Mouse (Mus musculus) Muller cell, postnatal 12 days (primary cell): Measurements from ENCODE around the gene Haao.

Experiments used
- DNase-seq: peaks from one replicate; pipeline ENCODE4 v3.0.0-alpha.2; 2015; ENCODE audit errors: inconsistent ontology term

The Haao gene

DNA sequence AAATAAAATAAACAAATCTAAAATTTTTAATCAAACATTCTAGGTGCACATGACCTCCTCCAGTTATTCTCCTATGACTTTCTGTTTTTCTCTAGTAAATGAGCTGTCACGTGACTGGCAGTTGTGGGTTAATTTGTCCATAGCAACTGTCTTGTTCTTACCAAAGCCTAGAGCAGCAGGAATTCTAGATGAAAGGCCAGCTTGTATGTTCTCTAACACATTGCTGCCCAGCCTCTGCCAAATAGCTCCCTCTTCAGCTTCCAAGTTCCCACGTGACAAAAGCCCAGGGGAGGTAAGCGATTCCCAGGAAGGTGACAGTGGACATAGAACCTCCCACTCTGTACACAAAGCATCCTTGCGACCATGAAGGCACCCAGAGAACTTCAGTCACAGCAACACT lies 13.6 kb downstream of the Haao start:
- DNase-seq: peak; percentile 30

DNA sequence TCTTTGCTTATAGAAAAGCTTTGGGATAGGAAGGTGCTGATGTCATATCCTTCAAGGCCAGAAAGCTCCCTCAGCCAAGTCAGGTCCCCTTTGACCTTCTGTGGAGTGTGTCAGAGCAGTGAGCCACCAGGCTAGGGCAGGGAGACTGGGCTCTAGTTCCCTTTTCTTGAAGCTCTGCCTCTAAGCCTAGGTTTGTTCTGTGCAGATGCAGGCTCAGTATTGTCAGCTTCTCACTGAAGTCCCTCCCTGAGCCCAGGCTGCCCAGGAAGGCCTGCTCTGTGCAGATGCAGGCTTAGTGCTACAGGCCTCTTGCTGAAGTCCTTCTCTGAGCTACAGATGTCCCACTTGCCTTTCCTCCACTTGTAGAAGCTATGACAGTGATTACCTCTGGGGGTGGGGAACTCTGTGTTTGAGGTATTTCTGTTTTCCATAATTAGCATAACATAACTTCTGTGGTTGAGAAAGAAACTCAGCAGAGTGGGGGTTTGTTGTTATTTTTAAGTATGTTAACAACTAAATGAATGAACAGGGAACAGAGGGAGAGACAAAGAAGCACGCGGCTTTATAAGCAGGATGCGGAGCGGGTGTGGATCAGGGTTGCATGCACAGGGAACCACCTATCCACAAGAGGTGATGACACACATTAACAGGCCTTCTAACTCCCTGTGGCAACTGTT lies 17.0 kb downstream of the Haao start:
- no peak for DNase-seq

DNA sequence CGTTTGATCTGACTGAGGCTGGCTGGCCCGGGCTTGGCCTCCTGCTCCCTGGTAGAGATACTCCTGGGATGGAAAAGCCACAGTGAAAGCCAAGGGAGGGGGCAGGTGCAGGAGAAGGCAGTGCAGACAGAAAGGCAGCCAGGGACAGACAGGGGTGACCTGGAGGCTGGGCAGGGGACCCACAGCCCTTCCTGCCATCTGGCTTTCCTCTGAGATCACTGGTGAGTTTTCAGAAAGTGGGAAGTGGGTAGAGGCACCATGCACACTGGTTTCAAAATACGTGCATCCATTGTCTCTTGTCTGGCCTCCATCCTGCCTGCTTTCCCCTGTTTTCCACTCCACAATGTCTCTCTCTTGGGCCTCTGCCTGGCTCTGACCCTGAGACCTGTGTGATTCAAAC lies 18.4 kb downstream of the Haao start:
- DNase-seq: no peak

DNA sequence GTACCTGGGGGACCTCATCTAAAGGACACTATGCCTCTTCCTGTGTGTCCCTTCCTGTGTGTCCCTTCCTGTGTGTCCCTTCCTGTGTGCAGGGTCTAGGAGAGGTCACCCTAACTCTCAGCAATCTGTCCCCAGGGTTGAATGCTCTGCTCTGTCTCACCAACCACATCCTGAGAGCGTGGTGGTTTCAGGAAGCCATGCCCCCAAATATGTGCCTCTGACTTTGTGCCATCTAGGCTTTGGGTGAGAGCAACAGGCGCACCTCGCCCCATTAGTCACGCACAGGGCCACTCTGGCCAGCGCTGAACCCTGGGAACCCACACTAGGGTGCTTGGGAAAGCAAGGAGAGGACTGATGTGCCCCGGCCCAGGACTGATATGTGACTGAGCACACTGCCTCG lies 23.9 kb downstream of the Haao start:
- DNase-seq: no peak

DNA sequence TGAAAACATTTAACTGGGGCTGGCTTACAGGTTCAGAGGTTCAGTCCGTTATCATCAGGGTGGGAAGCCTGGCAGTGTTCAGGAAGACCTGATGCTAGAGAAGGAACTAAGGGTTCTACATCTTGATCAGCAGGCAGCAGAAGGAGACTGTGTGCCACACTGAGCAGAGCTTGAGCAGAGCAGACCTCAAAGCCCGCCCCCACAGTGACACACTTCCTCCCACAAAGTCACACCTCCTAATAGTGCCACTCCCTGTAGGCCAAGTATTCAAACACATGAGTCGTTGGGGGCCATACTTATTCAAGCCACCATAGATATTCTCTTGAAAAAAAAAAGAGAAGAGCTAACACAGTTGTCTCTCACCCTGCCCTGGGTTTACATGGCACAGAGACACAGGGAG lies 25.9 kb downstream of the Haao start:
- no peak for DNase-seq

DNA sequence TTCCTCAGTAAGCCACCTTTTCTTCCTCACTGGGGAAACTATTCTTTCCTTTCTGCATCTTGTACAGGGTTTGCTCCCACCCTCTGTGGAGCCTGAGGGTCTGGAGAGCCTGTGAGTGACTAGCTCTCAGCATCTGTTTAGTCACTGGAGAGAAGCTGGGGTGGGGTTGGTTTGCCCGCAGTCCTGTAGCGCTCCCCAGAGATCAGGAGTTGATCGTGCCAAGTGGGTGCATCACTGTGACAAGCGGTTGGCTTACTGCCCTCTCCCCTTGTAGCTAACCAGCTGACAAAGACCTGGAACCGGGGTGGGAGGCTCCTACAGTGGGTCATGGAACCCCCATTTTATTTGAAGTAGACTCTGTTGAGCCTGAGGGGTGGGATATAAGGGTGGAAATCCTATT lies 27.1 kb downstream of the Haao start:
- peak; percentile 16 for DNase-seq

DNA sequence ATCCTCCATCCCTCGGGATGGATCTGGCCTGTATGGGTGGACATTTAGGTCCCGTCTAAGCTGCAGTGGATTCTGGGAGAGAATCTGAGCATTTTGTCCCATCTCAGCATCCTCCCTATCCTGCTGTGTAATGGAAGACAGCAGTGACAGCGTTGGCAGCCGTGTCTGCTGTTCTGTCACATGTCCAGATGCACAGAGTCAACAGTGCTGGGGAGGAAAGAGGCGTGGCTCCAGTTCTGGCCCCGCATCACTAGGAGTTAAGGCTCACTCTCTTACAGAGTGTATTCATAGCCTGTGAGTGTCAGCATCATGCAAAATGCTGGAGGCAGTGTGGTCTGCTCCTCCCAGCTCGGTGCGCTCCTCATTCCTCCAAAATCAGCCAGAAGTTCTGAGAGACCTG lies 28.3 kb downstream of the Haao start:
- DNase-seq: no peak

DNA sequence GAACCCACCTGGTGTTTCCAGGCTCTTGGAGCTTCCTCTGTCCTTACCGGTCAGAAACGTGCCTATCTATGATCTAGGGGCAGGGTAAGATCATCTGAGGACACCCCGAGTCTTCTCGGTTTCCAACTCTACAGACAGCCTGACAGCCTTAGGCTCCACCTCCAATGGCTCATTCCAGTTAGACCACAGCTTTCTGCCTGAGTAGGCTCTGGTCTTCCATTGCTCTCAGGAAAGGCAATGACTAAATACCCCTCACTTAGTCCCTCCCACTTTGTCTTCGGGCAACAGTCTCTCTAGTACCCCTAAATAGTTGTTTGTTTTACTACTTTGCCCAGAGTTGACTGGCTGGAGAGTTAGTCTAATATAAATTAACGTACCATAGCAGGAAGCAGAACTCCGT lies 30.8 kb downstream of the Haao start:
- DNase-seq: no peak

DNA sequence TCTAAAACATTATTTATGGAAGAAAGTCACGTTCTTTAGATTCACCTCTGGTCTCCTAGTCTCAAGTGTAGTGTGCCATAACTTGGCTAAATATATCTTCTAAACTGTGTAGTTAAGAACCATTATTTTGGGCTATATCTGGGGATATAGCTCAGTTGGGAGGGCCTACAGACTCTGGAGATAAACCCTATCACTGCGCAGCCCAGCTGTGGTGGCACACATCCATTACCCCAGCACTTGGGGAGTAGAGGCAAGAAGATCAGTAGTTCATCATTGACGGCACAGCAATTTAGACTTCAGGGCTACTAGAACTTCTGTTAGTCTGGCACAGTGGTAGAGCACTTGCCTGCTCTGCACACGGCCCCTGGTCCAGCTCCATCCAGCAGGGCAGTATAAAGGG lies 34.7 kb downstream of the Haao start:
- no peak for DNase-seq

DNA sequence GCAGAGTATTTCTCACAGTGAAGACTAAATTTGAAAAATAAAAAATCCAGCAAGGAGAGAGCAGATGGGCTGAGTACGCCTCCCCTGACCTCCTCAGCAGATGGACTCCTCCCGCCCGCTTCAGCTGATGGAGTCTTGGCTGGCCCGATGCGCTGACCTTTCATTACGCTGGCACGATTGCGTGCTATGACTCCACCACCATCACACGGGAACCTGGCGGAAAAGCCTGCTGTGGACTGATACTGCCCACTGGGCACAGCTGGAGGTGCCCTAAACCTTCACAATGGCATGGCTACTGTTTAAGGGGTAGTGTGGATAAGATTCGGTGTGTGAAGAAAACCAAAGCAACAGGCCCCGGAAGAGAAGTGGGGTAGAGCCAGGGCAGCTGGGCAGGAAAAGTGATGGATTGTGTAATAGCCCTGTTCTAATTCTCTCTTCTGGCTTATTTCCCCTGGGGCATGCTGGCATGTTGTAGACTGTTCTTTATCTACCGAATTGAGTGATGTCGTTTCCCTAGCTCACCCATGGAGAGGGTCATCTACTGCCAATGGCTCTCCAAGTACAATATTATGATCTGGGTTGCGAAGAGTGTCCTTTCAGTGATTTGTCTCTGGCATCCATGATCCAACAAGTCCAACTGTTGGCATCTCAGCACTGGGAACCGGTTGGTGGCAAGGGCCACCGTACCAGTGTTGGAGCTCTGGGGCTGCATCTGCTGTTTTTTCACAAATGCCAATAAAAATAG lies 35.4 kb downstream of the Haao start:
- peak; percentile 31 for DNase-seq

DNA sequence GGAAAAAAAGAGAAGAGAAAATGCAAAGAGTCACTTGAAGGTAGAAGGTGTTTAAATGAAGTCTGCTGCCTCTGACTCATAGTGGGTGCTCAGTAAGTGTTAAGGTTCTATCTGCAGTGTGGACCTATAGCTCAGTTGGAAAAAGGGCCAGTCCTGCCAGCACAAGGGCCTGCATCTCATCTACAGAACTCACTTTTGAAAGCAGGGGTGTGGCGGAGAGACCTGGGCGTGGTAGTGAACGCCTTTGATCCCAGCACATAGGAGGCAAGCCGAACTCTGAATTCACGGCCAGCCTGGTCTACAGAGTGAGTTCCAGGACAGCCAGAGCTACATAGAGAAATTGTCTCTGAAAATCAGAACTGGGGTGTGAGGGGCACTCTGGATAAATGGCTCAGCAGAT lies 37.5 kb downstream of the Haao start:
- DNase-seq: no peak

DNA sequence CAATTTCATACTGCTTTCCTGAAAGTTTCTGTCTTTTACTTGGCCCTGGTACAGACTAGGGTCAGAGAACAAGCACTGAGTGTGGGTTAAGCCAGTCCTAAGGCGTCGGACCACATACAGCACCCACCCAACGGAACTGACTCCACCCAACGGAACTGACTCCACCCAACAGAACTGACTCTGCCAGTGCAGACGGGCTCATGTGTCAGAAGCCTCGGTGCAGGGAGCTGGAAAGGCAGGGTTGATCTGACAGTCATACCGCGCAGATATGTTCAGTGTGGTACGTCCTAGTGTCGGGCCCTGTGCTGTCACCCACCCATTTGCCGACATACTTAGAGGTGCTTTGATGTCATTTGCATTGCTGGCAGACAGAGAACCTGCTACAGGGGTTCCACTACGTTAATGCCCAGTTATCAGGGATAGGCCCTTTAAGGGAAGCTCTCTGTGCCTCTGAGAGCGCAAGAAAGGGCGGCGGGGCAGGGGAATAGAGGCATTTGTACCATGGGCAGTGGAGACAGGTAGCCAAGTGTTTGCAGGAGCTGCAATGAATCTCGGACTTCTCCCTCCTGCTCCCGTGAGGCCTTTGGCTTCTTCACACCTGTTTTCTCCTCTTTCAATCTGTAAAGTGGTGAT lies 38.5 kb downstream of the Haao start:
- DNase-seq: no peak

DNA sequence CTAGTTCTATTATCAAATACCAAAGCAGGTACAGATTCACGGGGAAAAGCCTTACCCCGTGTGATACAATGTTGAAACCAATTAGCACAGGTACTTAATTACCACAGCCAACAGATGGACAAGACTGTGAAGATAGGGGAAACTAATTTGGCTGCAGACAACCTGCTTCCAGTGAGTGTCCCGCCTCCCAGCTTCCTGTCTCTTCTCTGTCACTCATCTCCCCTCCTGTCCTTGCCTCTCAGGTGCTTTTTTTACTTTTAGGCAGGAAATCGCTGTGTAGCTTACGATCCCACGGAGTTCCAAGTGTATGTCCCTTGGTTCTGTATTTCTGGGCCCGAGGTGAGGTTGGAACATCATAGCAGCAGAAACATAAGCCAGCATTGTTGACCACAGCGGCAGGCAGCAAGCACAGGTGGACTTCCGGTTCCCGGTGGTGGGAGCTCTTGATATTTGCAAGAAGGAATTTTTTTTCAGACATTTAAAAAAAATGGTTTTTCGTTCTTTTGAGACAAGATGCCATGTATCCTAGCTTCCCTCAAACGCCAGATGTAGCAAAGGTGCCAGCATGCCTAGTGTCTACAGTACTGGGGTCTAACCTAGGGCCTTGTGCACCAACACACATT lies 39.2 kb downstream of the Haao start:
- DNase-seq: no peak

DNA sequence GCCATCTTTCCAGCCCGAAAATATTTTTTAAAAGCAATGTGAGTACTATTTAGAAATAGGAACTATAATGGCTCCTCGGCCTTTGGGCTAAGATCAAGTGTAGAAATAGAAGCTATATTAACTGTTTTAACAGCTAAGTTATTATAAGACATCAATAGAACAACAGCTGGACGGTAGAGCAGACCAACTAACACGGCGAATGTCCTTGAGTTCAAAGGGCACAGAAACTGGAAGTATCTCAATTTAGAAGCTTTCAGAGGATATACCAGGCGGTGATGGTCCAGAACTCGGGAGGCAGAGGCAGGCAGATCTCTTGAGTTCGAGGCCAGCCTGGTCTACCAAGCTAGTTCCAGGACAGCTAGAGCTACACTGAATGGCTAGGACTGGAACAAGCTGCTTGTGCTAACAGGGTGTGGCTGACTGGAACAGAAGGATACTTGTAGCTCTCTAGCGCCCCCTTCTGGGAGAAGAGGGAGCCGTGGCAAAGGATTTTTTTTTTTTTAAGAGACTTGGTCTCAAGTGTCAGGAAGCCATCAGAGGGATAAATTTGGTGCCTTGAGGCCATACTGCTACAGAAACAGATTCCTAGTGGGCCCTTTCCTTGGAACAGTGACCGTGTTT lies 39.9 kb downstream of the Haao start:
- DNase-seq: peak; percentile 28

DNA sequence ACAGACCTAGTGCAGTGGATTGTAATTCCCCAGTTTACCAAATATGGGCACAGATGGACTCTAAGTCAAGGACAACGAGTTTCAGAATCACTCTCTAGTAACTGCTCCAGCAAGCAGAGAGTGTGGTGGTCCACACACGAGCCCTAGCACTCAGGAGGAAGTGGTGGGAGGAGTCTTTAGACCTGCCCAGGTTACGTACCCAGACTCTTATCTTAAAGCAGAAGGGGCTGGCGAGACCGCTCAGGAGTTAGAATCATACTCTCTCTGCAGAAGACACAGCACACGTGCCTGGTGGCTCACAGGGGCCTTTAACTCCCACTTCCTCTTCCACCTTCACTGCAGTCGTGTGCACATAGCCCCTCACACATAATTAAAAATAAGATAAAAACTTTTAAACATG lies 40.4 kb downstream of the Haao start:
- no peak for DNase-seq

DNA sequence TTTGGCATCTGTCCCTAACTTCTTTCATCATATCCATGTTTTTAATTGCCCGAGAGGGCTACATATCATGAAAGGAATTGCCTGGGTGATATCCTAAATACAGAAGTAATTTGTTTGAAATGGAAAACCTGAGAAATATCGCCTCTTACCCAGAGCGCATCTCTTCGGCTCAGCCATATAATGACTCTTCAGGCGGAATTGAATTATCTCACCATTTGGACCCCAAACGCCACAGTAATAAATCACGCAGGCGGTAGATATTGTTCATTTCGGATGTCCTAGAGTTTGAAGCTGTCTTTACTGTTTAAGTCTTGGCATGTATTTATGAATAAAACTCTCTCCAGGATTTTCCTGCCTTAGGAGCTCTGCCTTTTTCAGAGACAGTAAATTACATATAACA lies 42.7 kb downstream of the Haao start:
- no peak for DNase-seq

DNA sequence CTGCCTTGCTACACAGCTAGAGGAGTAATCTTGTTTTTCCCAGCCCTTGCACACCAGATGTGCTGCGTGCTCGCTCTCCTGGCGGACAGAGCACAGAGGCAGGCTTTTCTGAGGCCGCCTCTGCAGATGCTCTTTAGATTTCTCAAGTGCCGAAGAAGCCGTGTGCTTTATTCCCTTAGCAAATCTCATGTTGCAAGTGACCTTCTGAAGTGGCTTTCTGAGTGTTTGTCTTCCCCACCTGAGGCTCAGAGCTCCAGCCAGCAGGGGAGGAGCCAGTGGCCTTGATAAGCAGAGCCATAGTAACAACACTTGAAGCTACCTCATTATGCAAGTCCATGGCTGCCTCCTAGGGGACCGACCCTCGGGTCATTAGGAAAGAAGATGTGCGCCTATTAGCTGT lies 43.8 kb downstream of the Haao start:
- no peak for DNase-seq

DNA sequence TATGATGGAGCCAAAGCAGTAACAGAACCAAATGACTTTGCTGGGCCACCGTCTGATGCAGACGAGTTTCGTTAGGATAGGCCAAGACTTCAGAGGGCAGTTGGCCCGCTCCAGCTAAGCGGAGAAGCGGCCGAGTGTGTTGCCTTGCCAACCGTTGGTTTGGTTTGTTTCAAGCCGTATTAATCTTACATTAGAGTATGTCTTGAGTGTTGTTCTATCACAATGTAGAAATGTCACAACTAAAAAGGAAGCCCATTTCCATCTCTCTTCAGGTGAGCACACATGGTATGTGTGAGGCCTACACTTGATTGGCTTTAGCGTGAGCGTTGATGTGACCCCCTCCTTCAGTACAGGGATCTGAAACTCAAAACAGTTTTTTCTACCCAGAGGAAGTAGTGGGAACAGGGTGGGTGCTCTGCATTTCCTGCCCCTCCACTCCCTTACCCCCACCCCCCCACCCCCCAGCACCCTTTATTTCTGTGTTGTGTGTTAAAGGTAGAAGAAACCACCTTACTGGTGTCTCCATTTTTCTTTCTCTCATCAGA lies 48.2 kb downstream of the Haao start:
- no peak for DNase-seq

DNA sequence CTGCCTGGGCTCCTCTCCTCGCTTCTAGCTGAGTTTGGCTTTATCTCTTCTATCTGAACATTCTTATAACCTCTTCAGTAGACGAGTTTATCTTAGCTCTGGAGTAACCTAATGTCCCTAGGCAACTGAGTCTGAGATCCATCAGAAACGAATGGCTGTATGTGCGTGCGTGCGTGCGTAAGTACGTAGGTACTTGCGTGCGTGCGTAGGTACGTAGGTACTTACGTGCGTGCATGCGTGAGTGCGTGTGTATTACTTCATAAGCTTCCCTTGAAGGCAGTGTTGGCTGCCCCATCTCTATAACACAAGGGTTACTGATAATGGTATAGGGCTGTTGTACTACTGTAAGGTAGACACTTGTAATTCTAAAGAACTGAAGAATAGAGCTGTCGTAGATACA lies 52.6 kb downstream of the Haao start:
- DNase-seq: no peak

DNA sequence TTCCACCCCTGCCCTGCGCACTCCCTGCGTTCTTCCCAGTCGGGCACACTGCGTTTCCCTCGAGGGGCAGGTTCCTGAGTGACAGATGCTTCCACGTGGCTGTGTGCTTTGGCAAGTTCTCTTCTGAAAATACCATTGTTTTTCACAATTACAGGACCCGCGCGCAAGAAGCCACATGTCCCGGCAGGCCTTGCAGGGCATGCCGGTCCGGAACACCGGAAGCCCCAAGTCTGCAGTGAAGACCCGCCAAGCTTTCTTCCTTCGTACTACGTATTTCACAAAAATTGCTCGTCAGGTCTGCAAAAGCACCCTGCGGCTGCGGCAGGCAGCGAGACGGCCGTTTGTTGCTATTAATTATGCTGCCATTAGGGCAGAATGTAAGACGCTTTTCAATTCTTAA lies 55.4 kb downstream of the Haao start:
- no peak for DNase-seq

DNA sequence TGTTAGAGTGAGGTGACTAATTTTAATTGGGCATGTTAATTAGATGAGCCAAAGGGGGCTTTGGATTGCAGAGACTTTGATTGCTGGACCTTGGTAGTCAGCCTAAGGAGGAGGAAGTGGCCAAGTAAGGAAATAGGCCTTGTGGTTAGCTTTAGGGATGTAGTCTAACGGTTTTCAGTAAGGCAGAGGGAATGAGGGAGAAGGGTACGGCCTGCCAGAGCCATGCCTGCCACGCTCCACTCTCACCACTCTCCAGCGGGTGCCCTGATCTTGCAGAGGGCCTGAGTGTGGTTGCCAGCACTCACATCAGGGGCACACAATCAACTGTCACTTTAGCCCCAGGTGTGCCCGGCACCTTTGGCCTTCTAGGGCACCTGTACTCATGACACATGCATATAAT lies 57.6 kb downstream of the Haao start:
- no peak for DNase-seq

DNA sequence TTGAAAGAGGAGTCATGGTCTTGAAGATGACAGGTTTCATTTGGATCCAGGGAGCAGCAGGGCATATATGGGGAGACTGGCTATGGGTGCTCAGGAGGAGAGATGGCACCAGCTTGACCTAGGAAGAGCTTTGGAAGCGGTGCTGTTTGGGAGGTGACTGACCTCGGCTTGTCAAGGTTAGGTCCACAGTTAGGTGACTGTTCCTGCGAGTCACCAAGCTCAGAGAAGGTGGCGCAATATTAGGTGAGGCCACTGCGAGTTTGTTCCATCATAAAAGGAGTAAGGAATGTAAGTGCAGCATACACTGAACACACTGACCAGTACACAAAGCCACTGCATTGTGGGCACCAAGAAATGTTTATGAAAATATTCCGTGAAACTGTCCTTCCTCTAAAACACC lies 61.3 kb downstream of the Haao start:
- no peak for DNase-seq
